Mouse (Mus musculus) myocyte (in vitro differentiated cells): ENCODE measurements around the gene Ccnyl1. TPM values are rescaled to one million over a fixed set of nuclear protein-coding genes. Genes with fewer than 3 reads are reported as not detected.

Source experiments
- H3K27me3 ChIP-seq: one replicate; pipeline ENCODE4 v1.6.1; 2011; ENCODE audit not compliant: control insufficient read depth, insufficient read depth, insufficient read length
- H3K36me3 ChIP-seq: one replicate; pipeline ENCODE4 v1.6.1; 2011; ENCODE audit not compliant: control insufficient read depth, insufficient read depth
- H3K4me2 ChIP-seq: one replicate; pipeline ENCODE4 v1.6.1; 2011; ENCODE audit warnings: low read depth, control low read depth
- H3K4me3 ChIP-seq: one replicate; pipeline ENCODE4 v1.5.1; 2011; ENCODE audit warnings: mild to moderate bottlenecking, control low read depth, moderate library complexity
- H3K79me2 ChIP-seq: one replicate; pipeline ENCODE4 v1.6.1; 2011; ENCODE audit not compliant: control insufficient read depth, insufficient read depth
- H3ac ChIP-seq: one replicate; pipeline ENCODE4 v1.6.1; 2011; ENCODE audit not compliant: control insufficient read depth, insufficient read length
- CEBPB ChIP-seq: IDR thresholded peaks from 2 replicates; pipeline ENCODE4 v1.6.1; 2011; ENCODE audit warnings: mild to moderate bottlenecking, moderate library complexity; ENCODE audit not compliant: poor library complexity, insufficient read depth, severe bottlenecking
- E2F4 ChIP-seq: IDR thresholded peaks from one replicate; pipeline ENCODE4 v1.6.1; 2011; ENCODE audit warnings: mild to moderate bottlenecking, control low read depth, moderate library complexity; ENCODE audit not compliant: insufficient read depth
- MAX ChIP-seq: IDR thresholded peaks from one replicate; pipeline ENCODE4 v1.6.1; 2011; ENCODE audit warnings: low read depth, mild to moderate bottlenecking, control low read depth
- MYOD1 ChIP-seq, 3 experiments: IDR thresholded peaks; one replicate each; pipeline ENCODE4 v1.6.1; 2011; ENCODE audit warnings: control low read depth in 2 of 3, low read depth in 2 of 3, mild to moderate bottlenecking in 2 of 3, moderate library complexity in 1 of 3; ENCODE audit not compliant: insufficient read length in 2 of 3, control insufficient read depth in 1 of 3
- MYOG ChIP-seq, 3 experiments: IDR thresholded peaks; one replicate each; pipeline ENCODE4 v1.6.1; 2011; ENCODE audit warnings: control low read depth in 2 of 3, low read depth in 2 of 3, mild to moderate bottlenecking in 2 of 3; ENCODE audit not compliant: insufficient read length in 2 of 3, control insufficient read depth in 1 of 3, insufficient read depth in 1 of 3
- POLR2A ChIP-seq: IDR thresholded peaks from one replicate; pipeline ENCODE4 v1.6.1; 2011; ENCODE audit warnings: low read depth, mild to moderate bottlenecking, control low read depth, moderate library complexity; ENCODE audit not compliant: insufficient read length
- POLR2AphosphoS2 ChIP-seq: IDR thresholded peaks from one replicate; pipeline ENCODE4 v1.6.1; 2011; ENCODE audit warnings: low read depth, control low read depth; ENCODE audit not compliant: insufficient read length
- REST ChIP-seq: IDR thresholded peaks from one replicate; pipeline ENCODE4 v1.6.1; 2011; ENCODE audit warnings: mild to moderate bottlenecking, control low read depth, moderate library complexity; ENCODE audit not compliant: insufficient read depth, insufficient read length
- SRF ChIP-seq: IDR thresholded peaks from one replicate; pipeline ENCODE4 v1.6.1; 2011; ENCODE audit warnings: low read depth; ENCODE audit not compliant: control insufficient read depth, insufficient read length
- TCF12 ChIP-seq: IDR thresholded peaks from one replicate; pipeline ENCODE4 v1.6.1; 2011; ENCODE audit warnings: mild to moderate bottlenecking, control low read depth; ENCODE audit not compliant: poor library complexity, insufficient read depth, severe bottlenecking
- TCF3 ChIP-seq: IDR thresholded peaks from one replicate; pipeline ENCODE4 v1.6.1; 2011; ENCODE audit warnings: low read depth, control low read depth; ENCODE audit not compliant: insufficient read length
- USF1 ChIP-seq: IDR thresholded peaks from one replicate; pipeline ENCODE4 v1.6.1; 2011; ENCODE audit warnings: low read depth, mild to moderate bottlenecking, control low read depth, moderate library complexity
- polyA plus RNA-seq: library from polyadenylated mRNA; unstranded; fragments of >200 nt; fragmentation: generic; extraction: Trizol; gene quantifications from one replicate; pipeline ENCODE4 v1.2.1, GENCODE M21; 2012; ENCODE audit warnings: missing spikeins

Ccnyl1 gene
- polyA plus RNA-seq, 1 experiment, result 16.0 TPM

GRCm38 (mm10) chr1:64653701-64654100, 36.6 kb upstream of the Ccnyl1 start:
- Histone ChIP-seq H3K4me2 (no peak overlapping the region), H3K79me2 (no peaks in the 10 kb centered on the region), H3ac (no peak overlapping the region), H3K27me3 (no peaks in the 10 kb centered on the region), H3K36me3 (no peaks in the 10 kb centered on the region), H3K4me3 (no peak overlapping the region)
- TF ChIP-seq POLR2A (no peak), CEBPB (no peak), MAX (no peak), TCF12 (no peak), USF1 (no peak), MYOG (IDR thresholded peaks at IDR 0.05; ENCODE audit: control insufficient read depth in 1 of 3, insufficient read depth in 1 of 3, insufficient read length in 2 of 3, low read depth in 2 of 3) (peak in 1 of 3 experiments; percentile 59), POLR2AphosphoS2 (no peak), E2F4 (no peak), MYOD1 (IDR thresholded peaks at IDR 0.05; ENCODE audit: control insufficient read depth in 1 of 3, insufficient read length in 2 of 3, low read depth in 2 of 3) (peak in 1 of 3 experiments; percentile 58), SRF (no peak), REST (no peak), TCF3 (no peak)

- Histone ChIP-seq H3K4me2 (no peak overlapping the region), H3K36me3 (no peaks in the 10 kb centered on the region), H3K79me2 (no peaks in the 10 kb centered on the region), H3K27me3 (no peaks in the 10 kb centered on the region), H3ac (no peak overlapping the region), H3K4me3 (no peak overlapping the region)
- TF ChIP-seq MYOG (IDR thresholded peaks at IDR 0.05; ENCODE audit: control insufficient read depth in 1 of 3, insufficient read depth in 1 of 3, insufficient read length in 2 of 3, low read depth in 2 of 3) (no peak), REST (no peak), CEBPB (no peak), MAX (no peak), MYOD1 (IDR thresholded peaks at IDR 0.05; ENCODE audit: control insufficient read depth in 1 of 3, insufficient read length in 2 of 3, low read depth in 2 of 3) (no peak), E2F4 (no peak), USF1 (no peak)
These were observed 34.8 kb upstream of the Ccnyl1 start for GRCm38 (mm10) chr1:64655415-64655814.

GRCm38 (mm10) chr1:64656423-64657129, 33.7 kb upstream of the Ccnyl1 start:
- H3K4me2 ChIP-seq, result no peak overlapping the region
- no peaks in the 10 kb centered on the region for H3K27me3 ChIP-seq
- no peak overlapping the region for H3ac ChIP-seq
- H3K4me3 ChIP-seq, result no peak overlapping the region
- H3K36me3 ChIP-seq, result no peaks in the 10 kb centered on the region
- no peaks in the 10 kb centered on the region for H3K79me2 ChIP-seq
- TF ChIP-seq E2F4, result no peak
- TF ChIP-seq SRF, result no peak
- TF ChIP-seq MYOD1 (IDR thresholded peaks at IDR 0.05; ENCODE audit: control insufficient read depth in 1 of 3, insufficient read length in 2 of 3, low read depth in 2 of 3), result no peak
- no peak for TF ChIP-seq TCF12
- TF ChIP-seq CEBPB, result no peak
- no peak for TF ChIP-seq POLR2A
- no peak for TF ChIP-seq USF1
- no peak for TF ChIP-seq REST
- no peak for TF ChIP-seq TCF3
- TF ChIP-seq POLR2AphosphoS2, result no peak
- TF ChIP-seq MYOG (IDR thresholded peaks at IDR 0.05; ENCODE audit: control insufficient read depth in 1 of 3, insufficient read depth in 1 of 3, insufficient read length in 2 of 3, low read depth in 2 of 3), result no peak
- TF ChIP-seq MAX, result no peak

- H3K79me2 ChIP-seq, result no peaks in the 10 kb centered on the region
- no peak overlapping the region for H3K4me2 ChIP-seq
- no peaks in the 10 kb centered on the region for H3K27me3 ChIP-seq
- no peak overlapping the region for H3K4me3 ChIP-seq
- no peaks in the 10 kb centered on the region for H3K36me3 ChIP-seq
- no peak overlapping the region for H3ac ChIP-seq
- TF ChIP-seq TCF3 (no peak), POLR2A (no peak), CEBPB (no peak), REST (no peak), POLR2AphosphoS2 (no peak), USF1 (no peak), MAX (no peak), TCF12 (no peak), MYOD1 (IDR thresholded peaks at IDR 0.05; ENCODE audit: control insufficient read depth in 1 of 3, insufficient read length in 2 of 3, low read depth in 2 of 3) (no peak), SRF (no peak), E2F4 (no peak), MYOG (IDR thresholded peaks at IDR 0.05; ENCODE audit: control insufficient read depth in 1 of 3, insufficient read depth in 1 of 3, insufficient read length in 2 of 3, low read depth in 2 of 3) (no peak)
These were observed 31.4 kb upstream of the Ccnyl1 start for GRCm38 (mm10) chr1:64658876-64659275.

GRCm38 (mm10) chr1:64667111-64667633, 23.1 kb upstream of the Ccnyl1 start:
- no peak for TF ChIP-seq USF1
- peak; percentile 62; the same call in 1 of the 2 replicates for TF ChIP-seq CEBPB
- no peak for TF ChIP-seq TCF12
- H3K36me3 ChIP-seq, result no peaks in the 10 kb centered on the region
- H3K27me3 ChIP-seq, result no peaks in the 10 kb centered on the region
- no peak overlapping the region for H3ac ChIP-seq
- H3K4me3 ChIP-seq, result no peak overlapping the region
- H3K79me2 ChIP-seq, result no peaks in the 10 kb centered on the region
- no peak overlapping the region for H3K4me2 ChIP-seq
